Mouse (Mus musculus) 3T3-L1 (cell line): ENCODE results near the gene P4ha3.

ENCODE experiments used
- DNase-seq: peaks from one replicate; pipeline ENCODE4 v3.0.0-alpha.2; 2015; ENCODE audit warnings: low read depth, low spot score

Gene P4ha3

DNA sequence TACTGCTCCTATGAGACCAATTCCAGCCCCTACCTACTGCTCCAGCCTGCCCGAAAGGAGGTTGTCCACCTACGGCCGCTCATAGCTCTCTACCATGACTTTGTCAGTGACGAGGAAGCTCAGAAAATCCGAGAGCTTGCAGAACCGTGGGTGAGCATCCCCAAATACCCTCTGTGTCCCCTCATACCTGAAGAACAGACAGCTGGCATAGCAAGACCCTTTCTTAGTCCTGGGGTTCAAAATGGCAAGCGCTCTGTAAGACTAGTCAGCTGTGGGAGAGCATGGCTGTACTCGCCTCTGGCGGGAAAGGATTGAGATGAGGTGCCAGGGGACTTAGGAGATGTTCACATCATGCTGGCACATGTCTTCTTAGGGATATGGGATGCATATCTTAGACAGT, 20.6 kb downstream of the P4ha3 start:
- no peak for DNase-seq

DNA sequence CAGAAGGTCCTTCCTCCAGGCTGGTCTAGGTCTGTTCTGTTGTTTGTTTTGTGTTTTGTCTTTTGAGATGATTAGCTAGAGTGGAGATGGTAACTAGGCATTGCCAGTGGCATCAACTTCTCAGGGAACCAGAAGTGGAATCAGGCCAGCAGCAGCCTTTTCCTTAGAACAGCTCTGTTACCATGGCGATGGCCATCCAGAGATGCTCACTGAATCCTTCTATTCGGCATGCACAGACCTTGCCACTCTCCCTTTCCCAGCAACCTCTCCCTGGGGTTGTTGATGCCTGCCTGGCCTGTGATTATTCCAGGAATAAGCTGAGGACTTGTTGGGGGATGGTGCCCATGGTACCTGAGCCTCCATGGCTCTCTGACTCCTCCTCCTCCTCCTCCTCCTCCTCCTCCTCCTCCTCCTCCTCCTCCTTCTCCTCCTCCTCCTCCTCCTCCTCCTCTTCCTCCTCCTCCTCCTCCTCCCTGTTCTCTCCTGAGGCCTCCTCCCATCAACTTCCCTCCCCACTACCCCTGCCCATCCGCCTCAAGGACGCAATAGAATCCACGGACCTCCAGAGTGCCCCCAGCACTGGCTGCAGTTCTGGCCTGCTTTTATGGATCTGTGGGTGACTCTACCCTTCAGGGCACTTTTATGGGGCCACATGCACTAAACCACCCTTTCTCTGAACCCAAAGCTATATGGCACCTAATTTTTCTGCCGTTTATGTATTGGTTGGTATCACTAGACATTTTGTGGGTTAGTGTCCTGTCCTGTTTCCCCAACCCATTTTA, 22.7 kb downstream of the P4ha3 start:
- DNase-seq, result no peak

DNA sequence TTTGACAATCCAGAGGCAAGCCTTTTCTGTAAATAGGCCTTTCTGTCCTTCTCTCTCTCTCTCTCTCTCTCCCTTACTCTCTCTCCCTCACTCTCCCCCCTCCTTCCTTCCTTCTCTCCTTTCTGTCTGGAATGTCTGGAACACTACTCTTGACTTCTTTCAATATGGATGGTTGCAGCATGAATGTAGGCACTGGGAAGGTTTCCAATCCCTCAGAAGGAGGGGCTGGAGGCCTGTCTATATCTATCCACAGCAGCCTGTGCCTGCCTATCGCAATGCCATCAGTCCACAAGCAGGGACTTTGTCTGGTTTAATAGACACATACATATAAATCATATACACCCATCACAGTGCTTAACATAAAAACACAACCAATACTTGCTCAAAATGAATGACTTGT, 23.9 kb downstream of the P4ha3 start:
- DNase-seq, result peak; percentile 85

DNA sequence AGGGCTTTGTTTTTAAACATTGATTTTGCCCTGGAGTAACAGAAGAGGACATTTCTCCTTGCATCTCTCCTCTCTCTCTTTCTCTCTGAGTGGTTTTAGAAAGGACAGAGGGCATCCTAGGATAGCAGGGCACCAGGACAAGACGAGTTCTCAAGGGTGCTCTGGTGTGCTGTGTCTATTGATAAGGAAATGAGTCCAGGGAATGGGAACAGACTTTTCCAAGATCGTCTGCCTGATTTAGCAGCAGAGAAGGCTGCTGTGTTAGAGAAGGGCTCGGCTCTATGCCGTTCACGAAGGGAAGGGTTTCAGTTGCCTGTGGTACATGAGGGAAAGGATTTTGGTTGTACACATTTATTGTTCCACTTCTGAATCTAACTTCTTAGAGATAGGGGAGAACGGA, 24.4 kb downstream of the P4ha3 start:
- DNase-seq, result no peak

GRCm38 (mm10) chr7:100310290-100310689, 25.0 kb downstream of the P4ha3 start:
- DNase-seq, result no peak

GRCm38 (mm10) chr7:100312716-100313115, 27.4 kb downstream of the P4ha3 start:
- peak; percentile 57 for DNase-seq

- DNase-seq, result no peak
Measured at GRCm38 (mm10) chr7:100316924-100317323, 31.6 kb downstream of the P4ha3 start.

GRCm38 (mm10) chr7:100317534-100317933, 32.2 kb downstream of the P4ha3 start:
- no peak for DNase-seq

- no peak for DNase-seq
Measured at GRCm38 (mm10) chr7:100323721-100324120, 38.4 kb downstream of the P4ha3 start.

DNA sequence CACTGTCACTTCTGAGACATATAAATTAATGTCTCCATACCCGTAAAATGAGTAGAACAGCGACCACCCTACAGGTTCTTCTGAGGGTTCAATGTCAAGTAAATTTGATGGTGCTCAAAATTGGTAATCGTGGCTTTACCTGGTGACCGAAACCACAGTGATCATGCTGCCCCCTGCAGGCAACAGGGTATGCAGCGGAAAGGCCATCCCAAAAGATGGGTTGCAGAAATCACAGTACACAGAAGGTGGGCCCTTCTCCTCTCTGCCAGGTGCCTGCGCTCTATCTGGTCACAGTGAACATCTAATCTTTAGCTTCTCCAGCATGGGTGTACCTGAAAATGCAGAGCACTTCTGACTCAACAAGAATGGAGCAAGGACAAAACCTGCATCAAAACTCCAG, 40.2 kb downstream of the P4ha3 start:
- peak; percentile 37 for DNase-seq

GRCm38 (mm10) chr7:100327514-100327913, 42.2 kb downstream of the P4ha3 start:
- no peak for DNase-seq

- DNase-seq, result peak; percentile 74
Measured at GRCm38 (mm10) chr7:100328636-100329035, 43.3 kb downstream of the P4ha3 start.

DNA sequence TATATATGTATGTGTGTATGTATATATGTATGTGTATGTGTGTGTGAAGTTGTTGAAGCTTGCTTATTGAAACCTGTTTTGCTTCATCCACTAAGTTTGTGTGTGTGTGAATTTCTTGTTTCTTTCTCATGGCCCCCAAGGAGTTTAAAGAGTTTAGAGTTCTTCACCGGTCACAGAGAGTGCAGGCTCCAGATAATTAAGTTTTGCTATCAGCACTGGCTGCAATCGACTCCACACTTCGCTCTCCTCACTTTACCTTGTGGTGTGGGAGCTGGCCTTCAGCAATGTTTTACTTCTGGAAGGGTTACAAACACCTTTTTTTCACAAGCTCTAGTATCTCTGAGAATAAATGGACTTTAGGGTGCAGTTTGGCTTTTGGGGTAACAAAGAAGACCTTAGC, 45.9 kb downstream of the P4ha3 start:
- no peak for DNase-seq

DNA sequence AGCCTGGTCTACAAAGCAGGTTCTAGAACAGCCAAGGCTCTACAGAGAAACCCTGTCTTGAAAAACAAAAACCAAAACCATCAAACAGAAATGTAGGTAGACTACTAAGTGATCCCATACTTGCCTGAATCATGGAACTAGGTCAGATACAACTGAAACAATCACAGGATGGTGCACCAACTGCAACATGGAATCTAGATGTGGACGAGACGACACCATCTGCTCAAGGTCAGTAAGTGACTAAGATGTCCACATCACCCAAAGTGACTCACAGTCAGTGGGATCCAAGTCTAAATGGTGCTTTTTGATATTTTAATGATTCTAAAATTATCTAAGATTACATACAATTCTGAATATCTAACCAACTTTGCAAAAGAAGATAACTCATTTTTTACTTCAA, 50.6 kb downstream of the P4ha3 start:
- peak; percentile 3 for DNase-seq

DNA sequence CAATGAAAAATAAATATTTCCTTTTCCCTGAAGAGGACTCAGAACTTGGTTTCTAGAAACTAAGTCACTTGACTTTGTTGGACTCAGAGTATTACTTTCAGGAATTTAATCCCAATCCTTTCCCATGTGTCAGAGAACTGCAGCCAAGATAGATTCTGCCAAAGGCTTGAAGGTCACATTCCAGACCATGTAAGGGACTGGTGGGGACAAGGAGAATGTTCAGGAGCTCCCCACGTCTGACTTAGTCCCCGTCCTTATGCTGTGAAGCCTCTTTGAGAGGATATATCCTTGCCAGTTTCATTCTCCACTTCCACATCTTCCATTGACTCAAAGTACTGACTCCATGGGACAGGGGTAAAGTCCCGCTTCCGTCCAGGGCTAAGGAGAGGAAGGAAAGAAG, 69.7 kb downstream of the P4ha3 start:
- DNase-seq, result peak; percentile 5

- no peak for DNase-seq
Measured at GRCm38 (mm10) chr7:100356324-100356723, 71.0 kb downstream of the P4ha3 start.

GRCm38 (mm10) chr7:100356768-100357167, 71.4 kb downstream of the P4ha3 start:
- no peak for DNase-seq

GRCm38 (mm10) chr7:100357856-100358255, 72.5 kb downstream of the P4ha3 start:
- no peak for DNase-seq

- DNase-seq, result no peak
Measured at GRCm38 (mm10) chr7:100363162-100363561, 77.8 kb downstream of the P4ha3 start.

DNA sequence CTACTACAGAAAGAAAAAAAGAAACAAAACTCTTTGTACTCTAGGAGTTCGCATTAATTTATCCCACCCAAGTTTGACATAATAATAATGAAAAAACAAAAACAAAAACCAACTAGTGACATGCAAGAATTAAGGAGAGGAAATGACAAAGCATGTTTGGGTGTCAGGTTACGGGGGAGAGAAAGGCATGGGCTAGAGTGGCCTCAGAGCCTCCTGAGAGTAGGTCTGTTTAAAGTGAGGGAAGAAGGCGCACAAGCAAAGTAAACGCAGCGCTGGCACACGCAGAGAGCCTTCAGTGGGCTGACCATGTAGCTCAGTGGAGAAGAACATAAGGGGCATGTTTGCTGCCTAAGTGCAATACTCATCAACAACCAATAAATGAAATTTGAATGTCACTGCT, 79.6 kb downstream of the P4ha3 start:
- DNase-seq, result peak; percentile 40
